Mouse (Mus musculus): ENCODE data around the gene Tnip1.

DNA sequence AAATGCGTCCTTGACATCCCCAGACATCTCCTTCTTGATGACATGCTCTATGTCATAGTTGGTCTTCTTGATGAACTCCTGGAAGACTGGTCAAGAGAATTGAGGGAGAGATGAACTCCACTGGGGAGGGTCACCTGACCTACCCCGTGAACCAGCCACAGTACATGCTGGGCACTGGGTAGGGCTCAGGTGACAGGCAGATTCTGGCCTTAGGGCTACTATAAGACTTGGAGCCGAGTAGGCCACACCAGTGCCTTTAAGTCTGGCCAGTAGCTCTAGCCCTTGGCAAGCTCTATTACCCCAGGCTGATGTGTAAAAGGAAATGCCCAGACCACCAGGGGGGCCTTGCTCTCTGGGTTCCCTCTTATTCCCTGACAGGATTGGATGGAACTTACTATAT, 22.4 kb upstream of the Tnip1 start:
- TF ChIP-seq GATA1 (IDR thresholded peaks at IDR 0.05; ENCODE audit: borderline replicate concordance, low read length) = no peak
- TF ChIP-seq TAL1 (conservative IDR thresholded peaks at IDR 0.05; ENCODE audit: low read depth, low read length) = no peak
- TF ChIP-seq CTCF (IDR thresholded peaks at IDR 0.05; ENCODE audit: low read depth, low read length) = no peak

All from G1E (cell line).